Mouse (Mus musculus): ENCODE results near the gene Cacna1a. TPM values are rescaled to one million over a fixed set of nuclear protein-coding genes. Genes with fewer than 3 reads are reported as not detected.

Cacna1a gene
- total RNA-seq, 1 experiment = 27.4 TPM

GRCm38 (mm10) chr8:84564042-84564441 lies 175.8 kb downstream of the Cacna1a start:
- H3K9me3 ChIP-seq (ENCODE audit: control insufficient read depth, insufficient read depth, low read depth, low read length) = no peaks in the 10 kb centered on the region
- H3K27ac ChIP-seq (ENCODE audit: insufficient read depth, low read depth, low read length, poor library complexity, severe bottlenecking) = no peak overlapping the region
- TF ChIP-seq CHD2 (IDR thresholded peaks at IDR 0.05; ENCODE audit: low read depth, low read length) (no peak), MAFK (IDR thresholded peaks at IDR 0.05; ENCODE audit: insufficient read depth, low read depth, low read length) (no peak), ZNF384 (IDR thresholded peaks at IDR 0.05; ENCODE audit: low read depth, low read length) (no peak), ZC3H11A (IDR thresholded peaks at IDR 0.05; ENCODE audit: borderline replicate concordance, low read depth, low read length) (no peak), HCFC1 (IDR thresholded peaks at IDR 0.05; ENCODE audit: borderline replicate concordance, insufficient read depth, low read length) (no peak)
- DNase-seq (ENCODE audit: low read depth, low spot score) = no peak
- in situ Hi-C loops (cut with MboI; ENCODE audit: low sequenced_read_pairs in 2 of 2, unreplicated experiment in 2 of 2) = no loop called here
- H3K9ac ChIP-seq (ENCODE audit: insufficient read depth, low read depth, low read length, poor library complexity, severe bottlenecking) = no peak overlapping the region
- H3K4me3 ChIP-seq (ENCODE audit: insufficient read depth in 1 of 2, low read depth in 1 of 2, low read length in 2 of 2, poor library complexity in 1 of 2, severe bottlenecking in 1 of 2) = no peak overlapping the region
- H3K4me1 ChIP-seq (ENCODE audit: control insufficient read depth in 2 of 2, insufficient read depth in 2 of 2, low read length in 2 of 2, poor library complexity in 1 of 2) = peaks cover 1 to 10% of the 10 kb centered on the region in 2 experiments; a peak in 3 of 4 replicates
- H3K36me3 ChIP-seq (ENCODE audit: control insufficient read depth, insufficient read depth, low read length, poor library complexity, severe bottlenecking) = no peaks in the 10 kb centered on the region; the same call in 1 of the 2 replicates

- Histone ChIP-seq H3K9ac (ENCODE audit: insufficient read depth, low read depth, low read length, poor library complexity, severe bottlenecking) (peak overlapping the region; percentile 42), H3K4me1 (ENCODE audit: control insufficient read depth in 2 of 2, insufficient read depth in 2 of 2, low read length in 2 of 2, poor library complexity in 1 of 2) (peaks cover 1 to 16% of the 10 kb centered on the region in 2 experiments; a peak in 3 of 4 replicates), H3K9me3 (ENCODE audit: control insufficient read depth, insufficient read depth, low read depth, low read length) (no peaks in the 10 kb centered on the region), H3K27ac (ENCODE audit: insufficient read depth, low read depth, low read length, poor library complexity, severe bottlenecking) (no peak overlapping the region; the same call in 1 of the 2 replicates), H3K36me3 (ENCODE audit: control insufficient read depth, insufficient read depth, low read length, poor library complexity, severe bottlenecking) (peaks cover 2% of the 10 kb centered on the region; the same call in 1 of the 2 replicates), H3K4me3 (ENCODE audit: insufficient read depth in 1 of 2, low read depth in 1 of 2, low read length in 2 of 2, poor library complexity in 1 of 2, severe bottlenecking in 1 of 2) (peak overlapping the region; percentile 53 to 54)
- in situ Hi-C loops (cut with MboI; ENCODE audit: low sequenced_read_pairs in 2 of 2, unreplicated experiment in 2 of 2) = no loop called here
- TF ChIP-seq MAFK (IDR thresholded peaks at IDR 0.05; ENCODE audit: insufficient read depth, low read depth, low read length) (no peak), HCFC1 (IDR thresholded peaks at IDR 0.05; ENCODE audit: borderline replicate concordance, insufficient read depth, low read length) (no peak), ZC3H11A (IDR thresholded peaks at IDR 0.05; ENCODE audit: borderline replicate concordance, low read depth, low read length) (no peak), CHD2 (IDR thresholded peaks at IDR 0.05; ENCODE audit: low read depth, low read length) (no peak), ZNF384 (IDR thresholded peaks at IDR 0.05; ENCODE audit: low read depth, low read length) (no peak)
- no peak for DNase-seq (ENCODE audit: low read depth, low spot score)
Observed at GRCm38 (mm10) chr8:84565577-84566360, 177.5 kb downstream of the Cacna1a start.

DNA sequence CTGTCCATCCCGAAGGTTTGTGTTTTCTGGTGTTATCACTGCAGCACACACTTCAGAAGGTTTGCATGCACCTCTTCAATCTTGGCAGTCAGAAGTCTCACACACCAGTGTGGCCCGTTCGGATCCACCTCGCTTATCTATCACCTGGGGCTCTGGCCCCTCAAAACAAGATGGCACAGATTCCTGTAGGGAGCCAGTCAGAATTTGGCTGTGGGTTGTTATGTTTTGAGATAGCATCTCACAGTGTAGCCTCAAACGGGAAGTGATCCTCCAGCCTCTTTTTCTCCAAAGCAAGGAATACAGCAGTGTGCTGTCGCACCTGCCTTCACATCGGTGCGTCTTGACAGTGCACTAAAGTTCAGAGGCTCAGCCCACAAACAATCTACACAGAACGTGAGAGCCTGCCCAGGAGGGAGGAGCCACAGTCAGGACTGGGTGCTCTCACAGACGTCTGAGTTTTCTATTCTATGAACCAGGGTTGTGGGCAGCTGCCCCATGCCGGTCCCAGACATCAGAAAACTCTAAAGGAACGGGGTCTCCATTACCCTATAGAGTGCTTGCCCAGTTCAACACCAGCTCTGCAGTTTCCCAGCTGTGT lies 178.7 kb downstream of the Cacna1a start:
- Histone ChIP-seq H3K36me3 (ENCODE audit: control insufficient read depth, insufficient read depth, low read length, poor library complexity, severe bottlenecking) (peaks cover 5% of the 10 kb centered on the region; the same call in 1 of the 2 replicates), H3K4me1 (ENCODE audit: control insufficient read depth in 2 of 2, insufficient read depth in 2 of 2, low read length in 2 of 2, poor library complexity in 1 of 2) (peaks cover 1 to 16% of the 10 kb centered on the region in 2 experiments; a peak in 3 of 4 replicates)
- TF ChIP-seq ZNF384 (IDR thresholded peaks at IDR 0.05; ENCODE audit: low read depth, low read length) (no peak), ZC3H11A (IDR thresholded peaks at IDR 0.05; ENCODE audit: borderline replicate concordance, low read depth, low read length) (no peak), HCFC1 (IDR thresholded peaks at IDR 0.05; ENCODE audit: borderline replicate concordance, insufficient read depth, low read length) (no peak), MAFK (IDR thresholded peaks at IDR 0.05; ENCODE audit: insufficient read depth, low read depth, low read length) (no peak), CHD2 (IDR thresholded peaks at IDR 0.05; ENCODE audit: low read depth, low read length) (no peak)

GRCm38 (mm10) chr8:84567541-84567940 lies 179.3 kb downstream of the Cacna1a start:
- no peak overlapping the region for H3K27ac ChIP-seq (ENCODE audit: insufficient read depth, low read depth, low read length, poor library complexity, severe bottlenecking)
- peaks cover 1 to 16% of the 10 kb centered on the region in 2 experiments; a peak in 3 of 4 replicates for H3K4me1 ChIP-seq (ENCODE audit: control insufficient read depth in 2 of 2, insufficient read depth in 2 of 2, low read length in 2 of 2, poor library complexity in 1 of 2)
- DNase-seq (ENCODE audit: low read depth, low spot score) = no peak
- H3K9ac ChIP-seq (ENCODE audit: insufficient read depth, low read depth, low read length, poor library complexity, severe bottlenecking) = no peak overlapping the region
- in situ Hi-C loops (cut with MboI; ENCODE audit: low sequenced_read_pairs in 2 of 2, unreplicated experiment in 2 of 2) = no loop called here
- no peak for TF ChIP-seq ZNF384 (IDR thresholded peaks at IDR 0.05; ENCODE audit: low read depth, low read length)
- no peak for TF ChIP-seq MAFK (IDR thresholded peaks at IDR 0.05; ENCODE audit: insufficient read depth, low read depth, low read length)
- TF ChIP-seq HCFC1 (IDR thresholded peaks at IDR 0.05; ENCODE audit: borderline replicate concordance, insufficient read depth, low read length) = no peak
- TF ChIP-seq ZC3H11A (IDR thresholded peaks at IDR 0.05; ENCODE audit: borderline replicate concordance, low read depth, low read length) = no peak
- TF ChIP-seq CHD2 (IDR thresholded peaks at IDR 0.05; ENCODE audit: low read depth, low read length) = no peak
- peaks cover 6% of the 10 kb centered on the region; the same call in 1 of the 2 replicates for H3K36me3 ChIP-seq (ENCODE audit: control insufficient read depth, insufficient read depth, low read length, poor library complexity, severe bottlenecking)
- H3K9me3 ChIP-seq (ENCODE audit: control insufficient read depth, insufficient read depth, low read depth, low read length) = no peaks in the 10 kb centered on the region
- H3K4me3 ChIP-seq (ENCODE audit: insufficient read depth in 1 of 2, low read depth in 1 of 2, low read length in 2 of 2, poor library complexity in 1 of 2, severe bottlenecking in 1 of 2) = peak overlapping the region in 1 of 2 experiments; percentile 30; a peak in 1 of 4 replicates

More for the DNA sequence above, 178.7 kb downstream of the Cacna1a start:
- H3K9me3 ChIP-seq (ENCODE audit: control insufficient read depth, insufficient read depth, low read depth, low read length) = no peaks in the 10 kb centered on the region
- in situ Hi-C loops (cut with MboI; ENCODE audit: low sequenced_read_pairs in 2 of 2, unreplicated experiment in 2 of 2) = no loop called here
- H3K9ac ChIP-seq (ENCODE audit: insufficient read depth, low read depth, low read length, poor library complexity, severe bottlenecking) = no peak overlapping the region
- 0 out of 4 replicates have a peak overlapping the region, but pooled peaks of 1 of the 2 experiments have one; percentile 30 for H3K4me3 ChIP-seq (ENCODE audit: insufficient read depth in 1 of 2, low read depth in 1 of 2, low read length in 2 of 2, poor library complexity in 1 of 2, severe bottlenecking in 1 of 2)
- no peak for DNase-seq (ENCODE audit: low read depth, low spot score)
- H3K27ac ChIP-seq (ENCODE audit: insufficient read depth, low read depth, low read length, poor library complexity, severe bottlenecking) = no peak overlapping the region

Data from ES-E14 (cell line).